Comparison of ENCODE assay signal across 12 mouse cellular contexts in the genomic region with DNA sequence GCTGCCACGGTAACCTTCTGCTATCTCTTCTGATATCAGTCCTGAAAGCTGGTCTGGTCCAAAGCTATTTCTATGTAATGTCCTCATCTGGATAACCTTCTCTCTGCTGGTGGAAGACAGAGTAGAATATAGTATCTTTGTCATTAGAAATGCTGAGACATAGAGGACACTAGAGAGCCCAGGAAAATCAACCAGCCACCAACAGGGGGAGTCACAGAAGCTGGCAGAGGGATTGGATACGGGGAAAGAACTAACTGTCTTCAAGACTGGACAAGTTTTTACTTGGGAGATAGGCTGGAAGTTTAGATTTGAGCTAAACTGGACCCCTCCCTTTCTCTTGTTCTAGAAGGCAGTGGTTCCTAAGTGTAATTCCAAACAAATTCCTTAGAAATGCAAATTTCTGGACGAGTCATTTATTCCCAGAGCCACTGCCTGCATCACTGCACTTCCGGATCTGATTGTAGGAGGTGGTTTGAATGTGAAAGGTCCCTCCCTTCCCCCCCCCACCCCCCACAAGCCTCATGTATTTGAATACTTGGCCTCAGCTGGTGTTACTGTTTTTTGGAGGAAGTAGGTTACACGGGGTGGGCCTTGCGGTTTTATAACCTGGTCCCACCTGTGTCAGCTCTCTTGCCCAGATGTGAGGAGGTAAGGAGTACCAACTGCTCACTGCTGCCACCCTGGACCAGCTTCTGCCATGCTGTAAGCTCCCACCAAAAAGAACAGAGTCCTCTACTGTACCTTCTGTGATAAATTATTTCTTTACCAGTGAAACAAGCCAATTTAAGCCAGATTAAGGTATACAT. TPM values are rescaled to one million over a fixed set of nuclear protein-coding genes. Genes with fewer than 3 reads are reported as not detected.
DNase-seq lines count a peak whose midpoint lies in the region; ATAC-seq and TF ChIP-seq lines count a peak whose summit lies in the region.
"Had no signal": no experiment of that assay in that cellular context is flagged by ENCODE, and none has a peak within 500 bp of the region (broad histone marks: within the 10 kb centered on the region; RNA-seq: fewer than 3 reads in every experiment).

No protein-coding gene starts in this region.

- peak; percentile 41 for TF ChIP-seq CTCF in kidney, adult 2 months (conservative IDR thresholded peaks at IDR 0.05; ENCODE audit: insufficient read depth, insufficient read length, low read depth, low read length)
- TF ChIP-seq CTCF in cortical plate, adult 2 months (IDR thresholded peaks at IDR 0.05; ENCODE audit: extremely low read depth, insufficient read depth, low read length): 0 out of 2 replicates have a peak, but pooled peaks have one; percentile 6

- no peaks in the 10 kb centered on the region for H3K4me1 ChIP-seq in kidney, adult 2 months (ENCODE audit: control insufficient read depth, insufficient read depth, low read length)
- no peaks in the 10 kb centered on the region for H3K4me1 ChIP-seq in kidney, embryonic 16.5 days (ENCODE audit: insufficient read depth, low read length)
- no peaks in the 10 kb centered on the region for H3K4me1 ChIP-seq in cortical plate, adult 2 months (ENCODE audit: control insufficient read depth, insufficient read depth, low read length)

- H3K27ac ChIP-seq in kidney, adult 2 months (ENCODE audit: insufficient read depth, low read depth, low read length): no peak overlapping the region
- H3K27ac ChIP-seq in kidney, embryonic 16.5 days (ENCODE audit: low read length): no peak overlapping the region
- H3K27ac ChIP-seq in cortical plate, adult 2 months (ENCODE audit: insufficient read depth, low read length): no peak overlapping the region
- H3K27ac ChIP-seq: forebrain, embryonic 13.5 days; limb, embryonic 12.5 days; neural tube, embryonic 12.5 days had no signal

- H3K9ac ChIP-seq in kidney, embryonic 16.5 days (replicated peaks; ENCODE audit: low read length): no peak overlapping the region
- H3K9ac ChIP-seq: forebrain, embryonic 13.5 days; limb, embryonic 12.5 days; neural tube, embryonic 12.5 days had no signal

- no peak overlapping the region for H3K4me3 ChIP-seq in kidney, adult 2 months (ENCODE audit: insufficient read depth, low read depth, low read length)
- no peak overlapping the region for H3K4me3 ChIP-seq in kidney, embryonic 16.5 days (ENCODE audit: low read length)
- no peak overlapping the region for H3K4me3 ChIP-seq in cortical plate, adult 2 months (ENCODE audit: insufficient read depth, low read length)
- H3K4me3 ChIP-seq: forebrain, embryonic 13.5 days; limb, embryonic 12.5 days; neural tube, embryonic 12.5 days had no signal

- no peaks in the 10 kb centered on the region for H3K9me3 ChIP-seq in kidney, embryonic 16.5 days (ENCODE audit: low read length)
- H3K9me3 ChIP-seq: forebrain, embryonic 13.5 days; limb, embryonic 12.5 days; neural tube, embryonic 12.5 days had no signal

- H3K27me3 ChIP-seq in kidney, adult 2 months (replicated peaks; ENCODE audit: control insufficient read depth, insufficient read depth, low read length): no peaks in the 10 kb centered on the region
- H3K27me3 ChIP-seq in kidney, embryonic 16.5 days (ENCODE audit: insufficient read depth, low read length): no peaks in the 10 kb centered on the region
- H3K27me3 ChIP-seq: neural tube, embryonic 12.5 days had no signal

- no peaks in the 10 kb centered on the region for H3K36me3 ChIP-seq in kidney, adult 2 months (ENCODE audit: control insufficient read depth, insufficient read depth, low read length)
- no peaks in the 10 kb centered on the region for H3K36me3 ChIP-seq in kidney, embryonic 16.5 days (ENCODE audit: insufficient read depth, low read length)
- H3K36me3 ChIP-seq: limb, embryonic 12.5 days; neural tube, embryonic 12.5 days had no signal

- DNase-seq in adrenal gland, adult 2 months: peak; percentile 39
- no peak for DNase-seq in adrenal gland, adult 18-20 months (ENCODE audit: low spot score in 2 of 2)
- DNase-seq in kidney, adult 2 months: peak; percentile 16
- DNase-seq in 3T3-L1 (ENCODE audit: low read depth, low spot score): peak; percentile 14
- no peak for DNase-seq in urinary bladder, postnatal 36 days (ENCODE audit: low spot score in 2 of 2)
- DNase-seq in urinary bladder, postnatal 4 days (ENCODE audit: low spot score in 2 of 2): no peak

- ATAC-seq in kidney, embryonic 16.5 days (ENCODE audit: low FRiP score, low TSS enrichment): no peak; the same call in 1 of the 2 replicates
- ATAC-seq: forebrain, embryonic 13.5 days had no signal

- whole genome bisulfite sequencing in kidney, adult 2 months: 37% methylated on average over 6 of the region's 6 CpGs
- WGBS in kidney, embryonic 16.5 days: 36% methylated on average over 6 of the region's 6 CpGs

- no peak overlapping the region for H3K4me2 ChIP-seq in kidney, embryonic 16.5 days (replicated peaks; ENCODE audit: low read depth, low read length)
- H3K4me2 ChIP-seq: forebrain, embryonic 13.5 days; limb, embryonic 12.5 days; neural tube, embryonic 12.5 days had no signal

- no peak for TF ChIP-seq POLR2A in kidney, adult 2 months (IDR thresholded peaks at IDR 0.05; ENCODE audit: low read depth, low read length)
- no peak for TF ChIP-seq POLR2A in cortical plate, adult 2 months (IDR thresholded peaks at IDR 0.05; ENCODE audit: extremely low read depth, insufficient read depth, low read length)

RNA-seq across cellular contexts. Expression of gene Insc, which starts 2.9 kb away (rescaled TPM):
- 1 to 10 TPM; 1.1 to 2.2 TPM for total RNA-seq in adrenal gland, adult 2 months (2021)
- 1.7 and 1.9 TPM in 2 replicates for polyA plus RNA-seq in adrenal gland, adult 2 months (2012; rRNA removed)
- total RNA-seq in adrenal gland, adult 18-20 months (2021): under 1 TPM; 0.42 to 0.50 TPM
- polyA plus RNA-seq in kidney, adult 2 months (2012; rRNA removed): 5.9 and 6.0 TPM in 2 replicates
- polyA plus RNA-seq in kidney, embryonic 16.5 days (2015; fragmentation: Nextera tagmentation; extraction: Ambion mirVana): 3.4 and 4.9 TPM in 2 replicates
- 6.0 and 9.1 TPM in 2 replicates for polyA plus RNA-seq in cortical plate, adult 2 months (2012; rRNA removed)
- total RNA-seq: megakaryocyte progenitor cell, adult 5-6 weeks had no signal

RNA-seq across cellular contexts. Expression of gene Calcb, which starts 22.1 kb away (rescaled TPM):
- not detected for total RNA-seq in adrenal gland, adult 2 months (2021)
- polyA plus RNA-seq in adrenal gland, adult 2 months (2012; rRNA removed): 0.19 TPM in 1 of 2 replicates, not detected in the other
- total RNA-seq in adrenal gland, adult 18-20 months (2021): not detected
- polyA plus RNA-seq in kidney, adult 2 months (2012; rRNA removed): not detected in 2 replicates
- polyA plus RNA-seq in kidney, embryonic 16.5 days (2015; fragmentation: Nextera tagmentation; extraction: Ambion mirVana): 0.16 and 0.44 TPM in 2 replicates
- 0.32 and 0.73 TPM in 2 replicates for polyA plus RNA-seq in cortical plate, adult 2 months (2012; rRNA removed)
- total RNA-seq: megakaryocyte progenitor cell, adult 5-6 weeks had no signal
- polyA plus RNA-seq: forebrain, embryonic 13.5 days; limb, embryonic 12.5 days had no signal

Comparison
In these comparisons a context has a peak if more than half of its experiments do, and no peak if none do; other contexts are left out.
1. DNase-seq: peak in adrenal gland, adult 2 months (single experiment), kidney, adult 2 months (single experiment) and 3T3-L1 (single experiment); none in adrenal gland, adult 18-20 months (0 of 2), urinary bladder, postnatal 36 days (0 of 2) and urinary bladder, postnatal 4 days (0 of 2).